Mouse (Mus musculus): Measurements from ENCODE around the gene Ptpn22. TPM values are rescaled to one million over a fixed set of nuclear protein-coding genes. Genes with fewer than 3 reads are reported as not detected.

Ptpn22 gene
- polyA plus RNA-seq, 1 experiment from 2014 or later, result 1.9 TPM

- 85% methylated on average over 6 of the region's 6 CpGs for WGBS
- Histone ChIP-seq H3K4me1 (replicated peaks) (no peaks in the 10 kb centered on the region), H3K27me3 (replicated peaks) (no peaks in the 10 kb centered on the region), H3K4me2 (replicated peaks) (no peak overlapping the region), H3K9me3 (no peaks in the 10 kb centered on the region), H3K9ac (no peak overlapping the region), H3K36me3 (no peaks in the 10 kb centered on the region), H3K4me3 (replicated peaks) (no peak overlapping the region), H3K27ac (no peak overlapping the region)
- no peak for ATAC-seq
Measured at GRCm38 (mm10) chr3:103864200-103864599, 4.6 kb downstream of the Ptpn22 start.

- Histone ChIP-seq H3K4me2 (replicated peaks) (no peak overlapping the region), H3K27ac (no peak overlapping the region), H3K4me3 (replicated peaks) (no peak overlapping the region), H3K36me3 (no peaks in the 10 kb centered on the region), H3K9ac (no peak overlapping the region), H3K4me1 (replicated peaks) (no peaks in the 10 kb centered on the region), H3K9me3 (no peaks in the 10 kb centered on the region), H3K27me3 (replicated peaks) (no peaks in the 10 kb centered on the region)
- no peak for ATAC-seq
- 93% methylated on average over 5 of the region's 5 CpGs for WGBS
Measured at GRCm38 (mm10) chr3:103867424-103867971, 7.9 kb downstream of the Ptpn22 start.

- 84% methylated on average over 4 of the region's 4 CpGs for WGBS
- H3K27ac ChIP-seq, result no peak overlapping the region
- H3K36me3 ChIP-seq, result no peaks in the 10 kb centered on the region
- no peaks in the 10 kb centered on the region for H3K4me1 ChIP-seq (replicated peaks)
- H3K9me3 ChIP-seq, result no peaks in the 10 kb centered on the region
- H3K4me2 ChIP-seq (replicated peaks), result no peak overlapping the region
- H3K4me3 ChIP-seq (replicated peaks), result no peak overlapping the region
- H3K9ac ChIP-seq, result no peak overlapping the region
- ATAC-seq, result no peak
- no peaks in the 10 kb centered on the region for H3K27me3 ChIP-seq (replicated peaks)
Measured at GRCm38 (mm10) chr3:103868008-103868407, 8.4 kb downstream of the Ptpn22 start.

GRCm38 (mm10) chr3:103872663-103873098 lies 13.1 kb downstream of the Ptpn22 start:
- no peak overlapping the region for H3K4me3 ChIP-seq (replicated peaks)
- no peak overlapping the region for H3K4me2 ChIP-seq (replicated peaks)
- H3K36me3 ChIP-seq, result no peaks in the 10 kb centered on the region
- no peak overlapping the region for H3K27ac ChIP-seq
- no peak for ATAC-seq
- H3K4me1 ChIP-seq (replicated peaks), result no peaks in the 10 kb centered on the region
- no peak overlapping the region for H3K9ac ChIP-seq
- no peaks in the 10 kb centered on the region for H3K27me3 ChIP-seq (replicated peaks)
- 69% methylated on average over 3 of the region's 3 CpGs for WGBS
- H3K9me3 ChIP-seq, result no peaks in the 10 kb centered on the region

GRCm38 (mm10) chr3:103874329-103874728 lies 14.7 kb downstream of the Ptpn22 start:
- 70% methylated on average over 7 of the region's 7 CpGs for WGBS
- no peaks in the 10 kb centered on the region for H3K36me3 ChIP-seq
- no peaks in the 10 kb centered on the region for H3K9me3 ChIP-seq
- H3K27ac ChIP-seq, result no peak overlapping the region
- no peaks in the 10 kb centered on the region for H3K27me3 ChIP-seq (replicated peaks)
- no peak overlapping the region for H3K9ac ChIP-seq
- H3K4me1 ChIP-seq (replicated peaks), result no peaks in the 10 kb centered on the region
- ATAC-seq, result no peak
- no peak overlapping the region for H3K4me3 ChIP-seq (replicated peaks)
- H3K4me2 ChIP-seq (replicated peaks), result no peak overlapping the region

DNA sequence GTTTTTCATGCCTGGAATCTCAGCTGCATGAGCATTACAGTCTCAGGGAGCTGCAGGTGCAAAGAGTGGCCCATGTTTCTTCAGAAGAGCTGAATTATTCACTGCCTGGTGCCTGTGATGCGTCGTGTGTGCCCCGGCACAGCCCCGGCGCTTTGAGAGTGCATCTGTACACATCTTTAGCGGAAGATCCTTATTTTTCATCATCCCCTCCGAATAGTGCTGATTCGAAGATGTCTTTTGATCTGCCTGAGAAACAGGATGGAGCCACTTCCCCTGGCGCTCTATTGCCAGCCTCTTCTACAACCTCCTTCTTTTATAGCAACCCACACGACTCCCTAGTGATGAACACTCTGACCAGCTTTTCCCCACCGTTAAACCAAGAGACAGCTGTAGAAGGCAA lies 26.4 kb downstream of the Ptpn22 start:
- Histone ChIP-seq H3K9ac (no peak overlapping the region), H3K9me3 (no peaks in the 10 kb centered on the region), H3K36me3 (no peaks in the 10 kb centered on the region), H3K27me3 (replicated peaks) (no peaks in the 10 kb centered on the region), H3K4me2 (replicated peaks) (no peak overlapping the region), H3K27ac (no peak overlapping the region), H3K4me3 (replicated peaks) (no peak overlapping the region), H3K4me1 (replicated peaks) (no peaks in the 10 kb centered on the region)
- no peak for ATAC-seq
- WGBS, result 67% methylated on average over 11 of the region's 11 CpGs

DNA sequence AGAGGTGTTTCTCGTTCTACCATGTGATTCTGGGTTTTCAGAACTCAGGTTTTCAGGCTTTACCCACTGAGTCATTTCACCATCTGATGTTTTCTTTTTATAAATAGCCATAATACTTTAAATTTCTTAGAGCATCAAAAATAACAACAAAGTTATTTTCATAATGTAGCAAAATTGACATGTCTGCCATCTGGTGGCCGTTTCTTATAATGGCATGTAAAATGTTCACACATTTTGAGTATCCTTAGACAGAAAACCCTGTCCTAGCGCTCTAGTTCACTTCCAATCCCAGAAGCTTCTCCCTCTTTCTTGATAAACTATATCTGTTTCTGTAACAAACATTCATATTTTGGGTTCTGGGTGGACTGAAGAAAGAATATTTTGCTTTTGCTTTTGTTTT lies 28.0 kb downstream of the Ptpn22 start:
- Histone ChIP-seq H3K27ac (no peak overlapping the region), H3K9ac (no peak overlapping the region), H3K4me3 (replicated peaks) (no peak overlapping the region), H3K9me3 (no peaks in the 10 kb centered on the region), H3K4me1 (replicated peaks) (no peaks in the 10 kb centered on the region), H3K36me3 (no peaks in the 10 kb centered on the region), H3K27me3 (replicated peaks) (no peaks in the 10 kb centered on the region), H3K4me2 (replicated peaks) (no peak overlapping the region)
- 28% methylated on average over 3 of the region's 3 CpGs for WGBS
- no peak for ATAC-seq

- Histone ChIP-seq H3K4me1 (replicated peaks) (no peaks in the 10 kb centered on the region), H3K27me3 (replicated peaks) (no peaks in the 10 kb centered on the region), H3K4me2 (replicated peaks) (no peak overlapping the region), H3K4me3 (replicated peaks) (no peak overlapping the region), H3K9me3 (no peaks in the 10 kb centered on the region), H3K27ac (no peak overlapping the region), H3K36me3 (no peaks in the 10 kb centered on the region), H3K9ac (no peak overlapping the region)
- ATAC-seq, result no peak
- WGBS, result 93% methylated on average over 3 of the region's 3 CpGs
Measured at GRCm38 (mm10) chr3:103893374-103893773, 33.8 kb downstream of the Ptpn22 start.

DNA sequence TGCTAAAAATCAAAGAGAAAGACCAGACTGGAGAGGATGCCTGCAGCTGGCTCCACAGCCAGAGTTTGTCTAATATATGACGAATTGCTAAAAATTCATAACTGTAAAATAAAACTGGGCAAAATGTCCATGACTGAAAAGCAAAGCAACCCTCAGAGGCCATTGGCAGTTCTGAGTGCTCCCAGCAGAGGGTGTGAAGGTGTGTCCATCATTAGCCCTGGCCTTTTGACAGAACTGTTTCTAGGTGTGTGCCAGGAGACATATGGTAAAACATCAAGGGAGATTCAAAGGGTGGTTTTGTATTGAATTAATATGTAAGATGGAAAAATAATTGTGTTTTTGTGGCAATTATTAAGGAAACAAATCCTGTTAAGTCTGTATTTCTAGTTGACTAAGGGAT lies 45.1 kb downstream of the Ptpn22 start:
- Histone ChIP-seq H3K36me3 (no peaks in the 10 kb centered on the region), H3K27ac (no peak overlapping the region), H3K27me3 (replicated peaks) (no peaks in the 10 kb centered on the region), H3K4me3 (replicated peaks) (no peak overlapping the region), H3K4me1 (replicated peaks) (no peaks in the 10 kb centered on the region), H3K9me3 (no peaks in the 10 kb centered on the region), H3K9ac (no peak overlapping the region), H3K4me2 (replicated peaks) (no peak overlapping the region)
- ATAC-seq, result no peak
- 77% methylated on average over 1 of the region's 1 CpGs for WGBS

- H3K9me3 ChIP-seq, result no peaks in the 10 kb centered on the region
- H3K9ac ChIP-seq, result no peak overlapping the region
- no peak overlapping the region for H3K4me2 ChIP-seq (replicated peaks)
- WGBS, result 82% methylated on average over 5 of the region's 5 CpGs
- no peaks in the 10 kb centered on the region for H3K36me3 ChIP-seq
- no peak overlapping the region for H3K4me3 ChIP-seq (replicated peaks)
- H3K4me1 ChIP-seq (replicated peaks), result no peaks in the 10 kb centered on the region
- ATAC-seq, result no peak
- no peak overlapping the region for H3K27ac ChIP-seq
- no peaks in the 10 kb centered on the region for H3K27me3 ChIP-seq (replicated peaks)
Measured at GRCm38 (mm10) chr3:103907335-103908030, 47.9 kb downstream of the Ptpn22 start.

DNA sequence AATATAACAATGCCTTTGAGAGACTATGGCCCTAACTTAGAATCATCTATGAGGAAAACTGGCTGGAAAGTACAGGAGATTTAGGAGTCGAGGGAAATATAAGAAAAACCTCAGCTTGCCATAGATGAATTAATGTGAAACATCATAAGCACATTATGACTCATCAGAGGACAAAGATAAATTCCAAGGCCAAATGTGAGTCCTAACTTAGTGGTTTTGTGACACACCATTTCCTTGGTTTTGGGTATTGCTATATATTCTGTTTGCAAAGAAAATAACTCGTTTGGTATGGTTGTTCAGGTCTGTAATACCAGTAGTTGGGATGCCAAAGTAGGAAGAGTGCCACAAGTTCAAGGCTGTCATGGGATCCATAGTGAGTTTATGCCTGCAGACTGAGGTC lies 49.2 kb downstream of the Ptpn22 start:
- no peak for ATAC-seq
- 67% methylated on average over 2 of the region's 2 CpGs for WGBS

GRCm38 (mm10) chr3:103913451-103913961 lies 53.9 kb downstream of the Ptpn22 start:
- Histone ChIP-seq H3K27me3 (replicated peaks) (no peaks in the 10 kb centered on the region), H3K4me3 (replicated peaks) (peak overlapping the region; percentile 99), H3K9ac (peak overlapping the region; percentile 97), H3K4me1 (replicated peaks) (peaks cover 8% of the 10 kb centered on the region; the same call in 1 of the 2 replicates), H3K36me3 (no peaks in the 10 kb centered on the region), H3K4me2 (replicated peaks) (peak overlapping the region; percentile 63), H3K27ac (peak overlapping the region; percentile 93), H3K9me3 (no peaks in the 10 kb centered on the region)
- 7% methylated on average over 11 of the region's 11 CpGs for WGBS
- ATAC-seq, result peak; percentile 34

More for the DNA sequence above, 49.2 kb downstream of the Ptpn22 start:
- Histone ChIP-seq H3K27ac (no peak overlapping the region), H3K36me3 (no peaks in the 10 kb centered on the region), H3K4me3 (replicated peaks) (no peak overlapping the region), H3K9ac (no peak overlapping the region), H3K27me3 (replicated peaks) (no peaks in the 10 kb centered on the region), H3K9me3 (no peaks in the 10 kb centered on the region), H3K4me2 (replicated peaks) (no peak overlapping the region), H3K4me1 (replicated peaks) (no peaks in the 10 kb centered on the region)
